Mouse (Mus musculus) lung, embryonic 16.5 days (tissue): ENCODE results near the gene Thegl. TPM values are rescaled to one million over a fixed set of nuclear protein-coding genes. Genes with fewer than 3 reads are reported as not detected.

Source experiments
- ATAC-seq: fragments of 200-750 bp; cut with Nextera tagmentation; 2 replicates; pipeline ENCODE4 v1.8.0; 2017; ENCODE audit warnings: low read depth, mild to moderate bottlenecking, moderate library complexity
- H3K27ac ChIP-seq: fragments of 300-500 bp; sonication (generic); 2 replicates; pipeline ENCODE4 v1.5.1; 2014; ENCODE audit warnings: mild to moderate bottlenecking, control low read depth, low read length
- H3K27me3 ChIP-seq: fragments of 300-500 bp; sonication (generic); 2 replicates; pipeline ENCODE4 v1.6.1; 2014; ENCODE audit warnings: low read depth, low read length, mixed read lengths; ENCODE audit not compliant: control insufficient read depth, insufficient read depth
- H3K36me3 ChIP-seq: fragments of 300-500 bp; sonication (generic); 2 replicates; pipeline ENCODE4 v1.6.1; 2014; ENCODE audit warnings: low read length; ENCODE audit not compliant: control insufficient read depth, insufficient read depth
- H3K4me1 ChIP-seq: fragments of 300-500 bp; sonication (generic); replicated peaks from 2 replicates; pipeline ENCODE4 v1.6.1; 2014; ENCODE audit warnings: low read length, mixed read lengths; ENCODE audit not compliant: control insufficient read depth, insufficient read depth
- H3K4me2 ChIP-seq: fragments of 300-500 bp; sonication (generic); 2 replicates; pipeline ENCODE4 v1.6.1; 2014; ENCODE audit warnings: low read depth, low read length, control low read depth
- H3K4me3 ChIP-seq: fragments of 300-500 bp; sonication (generic); 2 replicates; pipeline ENCODE4 v1.5.1; 2014; ENCODE audit warnings: mild to moderate bottlenecking, low read length, control low read depth
- H3K9ac ChIP-seq: fragments of 300-500 bp; sonication (generic); 2 replicates; pipeline ENCODE4 v1.6.1; 2014; ENCODE audit warnings: low read length, control low read depth
- H3K9me3 ChIP-seq: fragments of 300-500 bp; sonication (generic); 2 replicates; pipeline ENCODE4 v1.6.1; 2016; ENCODE audit warnings: low read length; ENCODE audit not compliant: control insufficient read depth
- WGBS: fragments of 180-500 bp; shearing (Covaris S2); extraction: QIAGEN DNeasy Blood & Tissue Kit; methylation state at CpG from one replicate; pipeline ENCODE4 v1.1.7; 2014; 5-methylcytosine and 5-hydroxymethylcytosine counted together
- polyA plus RNA-seq: library from polyadenylated mRNA; unstranded; fragments of >200 nt; fragmentation: Nextera tagmentation; extraction: Ambion mirVana; gene quantifications from 2 replicates; pipeline ENCODE4 v1.2.1, GENCODE M21; 2015

Gene Thegl
- polyA plus RNA-seq, 1 experiment from 2014 or later = 1.7 TPM

DNA sequence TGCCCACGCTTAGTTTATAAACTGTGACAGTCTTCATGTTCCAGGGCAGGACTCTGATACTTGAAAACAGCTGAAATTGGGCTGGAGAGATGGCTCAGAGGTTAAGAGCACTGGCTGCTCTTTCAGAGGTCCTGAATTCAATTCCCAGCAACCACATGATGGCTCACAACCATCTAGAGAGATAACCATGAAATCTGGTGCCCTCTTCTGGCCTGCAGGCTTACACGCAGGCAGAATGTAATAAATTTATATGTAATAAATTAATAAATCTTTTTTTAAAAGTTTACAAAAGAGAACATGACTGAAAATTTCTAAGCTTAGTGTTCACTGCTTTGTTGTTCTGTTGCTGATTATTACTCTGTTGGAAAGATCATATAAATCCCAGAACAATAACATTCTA lies 55.2 kb downstream of the Thegl start:
- no peak overlapping the region for H3K4me3 ChIP-seq
- H3K4me1 ChIP-seq = peaks cover 5% of the 10 kb centered on the region
- H3K27ac ChIP-seq = no peak overlapping the region
- no peak overlapping the region for H3K9ac ChIP-seq
- no peaks in the 10 kb centered on the region for H3K36me3 ChIP-seq
- no peaks in the 10 kb centered on the region for H3K9me3 ChIP-seq
- no peaks in the 10 kb centered on the region for H3K27me3 ChIP-seq
- no peak for ATAC-seq
- no peak overlapping the region for H3K4me2 ChIP-seq
- WGBS = 80% methylated on average over 2 of the region's 2 CpGs

DNA sequence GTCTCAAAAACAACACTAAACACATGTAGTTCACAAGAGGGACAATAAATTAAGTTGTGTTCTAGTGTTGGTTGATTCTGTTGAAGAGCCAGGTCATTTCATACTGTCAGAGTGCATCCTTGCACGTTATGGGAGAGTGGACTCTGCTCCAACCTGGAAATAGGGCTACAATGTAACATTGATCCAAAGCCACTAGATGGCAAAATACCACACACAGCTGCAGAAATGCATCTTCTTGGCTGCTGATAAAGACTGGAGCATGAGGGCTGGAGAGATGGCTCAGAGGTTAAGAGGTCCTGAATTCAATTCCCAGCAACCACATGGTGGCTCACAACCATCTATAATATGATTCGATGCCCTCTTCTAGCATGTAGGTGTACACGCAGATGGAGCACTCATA lies 55.8 kb downstream of the Thegl start:
- H3K36me3 ChIP-seq = no peaks in the 10 kb centered on the region
- WGBS = 78% methylated on average over 3 of the region's 3 CpGs
- no peak for ATAC-seq

DNA sequence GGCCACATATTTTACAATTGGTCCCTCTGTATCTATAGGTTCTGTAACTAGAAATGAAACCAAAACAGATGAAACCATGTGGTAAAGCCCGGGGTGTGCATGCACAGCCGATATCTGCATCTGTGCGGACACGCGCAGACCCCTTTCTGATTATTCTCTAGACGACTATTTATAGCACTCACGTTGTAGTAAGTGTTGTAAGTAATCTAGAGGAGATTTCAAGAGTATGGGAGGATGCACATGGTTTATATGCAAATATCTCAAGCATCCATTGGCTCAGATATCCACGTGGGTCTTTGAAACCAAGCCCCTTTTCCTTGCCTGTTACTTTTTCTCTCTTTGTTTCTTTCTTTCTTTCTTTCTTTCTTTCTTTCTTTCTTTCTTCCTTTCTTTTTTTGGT lies 58.0 kb downstream of the Thegl start:
- WGBS = 77% methylated on average over 8 of the region's 8 CpGs
- H3K27ac ChIP-seq = no peak overlapping the region
- ATAC-seq = no peak
- no peak overlapping the region for H3K4me2 ChIP-seq
- no peaks in the 10 kb centered on the region for H3K36me3 ChIP-seq
- H3K9ac ChIP-seq = no peak overlapping the region
- no peaks in the 10 kb centered on the region for H3K27me3 ChIP-seq
- H3K9me3 ChIP-seq = no peaks in the 10 kb centered on the region
- H3K4me3 ChIP-seq = no peak overlapping the region
- peaks cover 3% of the 10 kb centered on the region for H3K4me1 ChIP-seq

More for the DNA sequence above, 55.8 kb downstream of the Thegl start:
- Histone ChIP-seq H3K4me1 (peaks cover 5% of the 10 kb centered on the region), H3K9ac (no peak overlapping the region), H3K4me3 (no peak overlapping the region), H3K9me3 (no peaks in the 10 kb centered on the region), H3K27ac (no peak overlapping the region), H3K27me3 (no peaks in the 10 kb centered on the region), H3K4me2 (no peak overlapping the region)

DNA sequence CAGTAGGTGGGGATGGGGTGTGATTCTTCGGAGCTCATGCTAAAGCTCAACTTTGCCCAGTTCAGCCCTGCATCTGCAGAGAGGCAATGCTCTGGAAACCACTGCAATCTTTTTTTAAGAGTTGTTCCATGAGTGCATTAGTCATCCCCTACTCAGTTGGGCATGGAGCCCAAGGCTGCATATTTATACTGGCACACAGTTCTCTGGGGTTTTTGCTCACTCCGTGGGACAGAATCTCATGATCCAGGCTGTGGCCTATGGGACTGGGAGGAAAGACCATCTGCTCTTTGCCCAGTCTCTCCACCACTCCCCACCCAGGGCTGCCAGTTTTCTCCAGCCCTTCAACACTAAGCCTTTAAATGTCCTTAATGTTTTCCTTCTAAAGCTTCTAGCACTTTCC lies 59.1 kb downstream of the Thegl start:
- H3K4me1 ChIP-seq = peaks cover 3% of the 10 kb centered on the region
- 40% methylated on average over 2 of the region's 2 CpGs for WGBS
- peak; percentile 76 for ATAC-seq
- no peaks in the 10 kb centered on the region for H3K27me3 ChIP-seq
- no peak overlapping the region for H3K4me2 ChIP-seq
- peak overlapping the region; percentile 65 for H3K27ac ChIP-seq
- no peaks in the 10 kb centered on the region for H3K36me3 ChIP-seq
- H3K9ac ChIP-seq = no peak overlapping the region
- H3K4me3 ChIP-seq = no peak overlapping the region
- H3K9me3 ChIP-seq = no peaks in the 10 kb centered on the region

DNA sequence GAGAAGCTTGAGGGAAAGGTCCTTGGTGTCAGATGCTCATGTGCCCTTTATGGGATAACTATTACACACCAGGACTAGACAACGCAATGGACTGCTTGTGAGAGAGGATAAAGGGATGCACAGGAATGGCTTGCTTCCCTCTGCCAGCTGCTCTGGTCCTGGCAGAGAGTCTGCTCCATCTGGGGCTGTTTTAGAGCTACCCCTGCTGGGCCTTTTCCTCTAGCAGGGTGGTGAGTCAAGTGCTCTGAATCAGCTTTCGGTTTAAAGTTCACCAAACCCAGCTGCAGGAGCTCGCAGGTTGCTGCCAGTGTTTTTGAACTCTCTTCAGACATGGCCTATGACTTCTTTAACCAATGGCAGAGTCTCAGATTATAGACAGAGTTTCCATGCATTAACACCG lies 60.1 kb downstream of the Thegl start:
- Histone ChIP-seq H3K4me2 (no peak overlapping the region), H3K9me3 (no peaks in the 10 kb centered on the region), H3K27me3 (no peaks in the 10 kb centered on the region), H3K36me3 (no peaks in the 10 kb centered on the region), H3K27ac (no peak overlapping the region), H3K9ac (no peak overlapping the region), H3K4me1 (peaks cover 3% of the 10 kb centered on the region), H3K4me3 (no peak overlapping the region)
- ATAC-seq = no peak
- 88% methylated on average over 4 of the region's 4 CpGs for WGBS

DNA sequence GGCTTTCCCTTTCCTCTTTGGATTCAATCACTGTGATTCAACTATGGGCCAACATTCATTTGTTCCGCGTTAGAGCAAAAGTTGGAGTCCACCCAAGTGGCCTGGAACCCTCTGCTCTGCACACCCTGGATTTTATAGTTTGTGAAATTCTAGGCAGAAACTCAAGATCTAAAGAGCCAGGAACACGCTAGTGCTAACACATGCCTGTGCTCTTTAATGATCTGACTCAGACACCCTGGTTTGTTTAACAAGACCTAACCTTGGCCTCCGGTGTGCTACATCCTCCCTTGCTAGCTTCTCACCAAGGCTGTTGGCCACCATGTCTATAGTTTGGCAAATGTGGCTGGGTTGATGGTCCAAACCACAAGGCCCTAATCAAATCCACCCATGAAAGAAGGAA lies 64.9 kb downstream of the Thegl start:
- ATAC-seq = no peak
- Histone ChIP-seq H3K4me2 (no peak overlapping the region), H3K9me3 (no peaks in the 10 kb centered on the region), H3K4me1 (no peaks in the 10 kb centered on the region; the same call in 1 of the 2 replicates), H3K27ac (no peak overlapping the region), H3K36me3 (no peaks in the 10 kb centered on the region), H3K27me3 (no peaks in the 10 kb centered on the region), H3K4me3 (no peak overlapping the region), H3K9ac (no peak overlapping the region)
- 79% methylated on average over 4 of the region's 4 CpGs for WGBS

DNA sequence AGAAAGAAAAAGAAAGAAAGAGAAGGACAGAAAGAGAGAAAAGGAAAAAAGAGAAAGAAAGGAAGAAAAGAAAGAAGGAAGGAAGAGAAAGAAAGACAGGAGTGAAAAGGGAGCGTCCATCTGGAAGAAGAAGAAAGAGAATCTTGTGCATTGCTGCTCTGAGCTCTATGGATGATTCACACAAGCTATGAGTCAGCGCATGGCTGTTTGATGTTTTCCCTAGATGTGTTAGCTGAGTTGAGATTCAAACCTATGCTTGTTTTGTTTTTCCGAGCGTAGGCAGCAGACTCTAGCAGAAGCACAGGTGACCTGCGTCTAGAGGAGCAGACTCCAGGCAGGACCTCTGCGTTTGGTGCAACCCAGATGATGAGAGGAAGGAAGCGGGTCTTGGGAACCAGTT lies 66.9 kb downstream of the Thegl start:
- WGBS = 74% methylated on average over 7 of the region's 7 CpGs

DNA sequence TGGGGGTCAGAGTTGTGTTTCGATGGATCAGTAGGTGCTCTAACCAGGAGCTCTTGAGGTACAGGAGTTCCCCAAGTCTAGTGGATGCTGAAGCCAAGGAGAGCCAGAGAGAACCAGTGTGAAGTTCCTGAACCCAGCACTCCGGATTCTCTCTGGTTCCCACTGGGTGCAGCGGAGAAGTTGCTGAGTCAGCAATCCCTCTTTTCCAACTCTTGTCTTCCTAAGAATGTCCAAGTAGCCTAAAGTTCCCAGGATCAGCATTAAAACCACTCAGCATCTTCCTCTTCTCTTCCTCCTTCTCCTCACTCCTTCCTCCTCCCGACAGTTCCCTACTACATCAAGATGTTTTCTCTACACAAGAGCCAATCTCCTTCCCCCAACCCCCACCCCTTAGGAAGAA lies 68.6 kb downstream of the Thegl start:
- no peaks in the 10 kb centered on the region for H3K9me3 ChIP-seq
- peaks cover 5% of the 10 kb centered on the region; the same call in 1 of the 2 replicates for H3K36me3 ChIP-seq
- H3K4me3 ChIP-seq = no peak overlapping the region
- H3K27me3 ChIP-seq = no peaks in the 10 kb centered on the region
- H3K4me1 ChIP-seq = no peaks in the 10 kb centered on the region; the same call in 1 of the 2 replicates
- WGBS = 91% methylated on average over 4 of the region's 4 CpGs
- H3K4me2 ChIP-seq = no peak overlapping the region
- ATAC-seq = no peak
- no peak overlapping the region for H3K27ac ChIP-seq
- H3K9ac ChIP-seq = no peak overlapping the region

More for the DNA sequence above, 66.9 kb downstream of the Thegl start:
- Histone ChIP-seq H3K4me1 (no peaks in the 10 kb centered on the region; the same call in 1 of the 2 replicates), H3K27me3 (no peaks in the 10 kb centered on the region), H3K4me2 (no peak overlapping the region), H3K9me3 (no peaks in the 10 kb centered on the region), H3K9ac (no peak overlapping the region), H3K4me3 (no peak overlapping the region), H3K27ac (no peak overlapping the region), H3K36me3 (no peaks in the 10 kb centered on the region; the same call in 1 of the 2 replicates)
- no peak for ATAC-seq

DNA sequence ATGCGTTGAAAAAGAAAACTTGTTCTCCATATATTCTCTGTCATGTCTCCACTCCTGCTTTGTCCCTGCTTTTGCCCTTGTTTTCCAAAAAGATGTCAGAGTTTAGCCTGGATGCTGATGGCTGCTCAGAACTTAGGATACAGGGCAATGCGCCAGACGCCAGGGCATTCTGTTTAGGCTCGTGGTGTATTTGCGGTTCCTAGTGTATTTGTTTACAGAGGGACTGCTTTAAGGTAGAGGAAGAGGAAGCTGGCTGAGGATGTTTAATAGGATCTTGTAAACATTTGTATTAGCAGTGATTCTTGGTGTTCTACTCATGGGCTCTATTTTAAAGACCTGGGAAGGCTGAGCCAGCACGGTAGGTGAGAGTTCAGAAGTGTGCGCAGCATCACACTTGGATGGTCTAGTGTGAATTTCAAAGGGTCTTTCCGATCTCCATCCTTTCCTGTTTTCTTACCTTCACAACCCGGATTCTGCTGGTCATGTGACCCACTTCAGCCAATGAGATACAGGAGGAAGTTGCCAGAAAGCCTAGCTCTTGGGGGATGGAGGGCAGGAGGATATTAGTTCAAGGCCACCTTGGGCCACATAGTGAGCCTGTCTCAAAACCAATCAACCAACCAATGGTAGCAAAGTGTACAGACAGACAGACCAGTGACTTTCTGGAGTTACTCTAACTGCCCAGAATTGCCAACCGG lies 70.1 kb downstream of the Thegl start:
- ATAC-seq = no peak

More for the DNA sequence above, 70.1 kb downstream of the Thegl start:
- no peak overlapping the region for H3K27ac ChIP-seq
- no peak overlapping the region for H3K4me3 ChIP-seq
- H3K36me3 ChIP-seq = peaks cover 5% of the 10 kb centered on the region; the same call in 1 of the 2 replicates
- H3K9me3 ChIP-seq = no peaks in the 10 kb centered on the region
- H3K27me3 ChIP-seq = no peaks in the 10 kb centered on the region
- H3K4me1 ChIP-seq = no peaks in the 10 kb centered on the region; the same call in 1 of the 2 replicates
- no peak overlapping the region for H3K9ac ChIP-seq
- no peak overlapping the region for H3K4me2 ChIP-seq
- 59% methylated on average over 10 of the region's 10 CpGs for WGBS
